Mouse (Mus musculus): ENCODE measurements around the gene Dnah17.

DNA sequence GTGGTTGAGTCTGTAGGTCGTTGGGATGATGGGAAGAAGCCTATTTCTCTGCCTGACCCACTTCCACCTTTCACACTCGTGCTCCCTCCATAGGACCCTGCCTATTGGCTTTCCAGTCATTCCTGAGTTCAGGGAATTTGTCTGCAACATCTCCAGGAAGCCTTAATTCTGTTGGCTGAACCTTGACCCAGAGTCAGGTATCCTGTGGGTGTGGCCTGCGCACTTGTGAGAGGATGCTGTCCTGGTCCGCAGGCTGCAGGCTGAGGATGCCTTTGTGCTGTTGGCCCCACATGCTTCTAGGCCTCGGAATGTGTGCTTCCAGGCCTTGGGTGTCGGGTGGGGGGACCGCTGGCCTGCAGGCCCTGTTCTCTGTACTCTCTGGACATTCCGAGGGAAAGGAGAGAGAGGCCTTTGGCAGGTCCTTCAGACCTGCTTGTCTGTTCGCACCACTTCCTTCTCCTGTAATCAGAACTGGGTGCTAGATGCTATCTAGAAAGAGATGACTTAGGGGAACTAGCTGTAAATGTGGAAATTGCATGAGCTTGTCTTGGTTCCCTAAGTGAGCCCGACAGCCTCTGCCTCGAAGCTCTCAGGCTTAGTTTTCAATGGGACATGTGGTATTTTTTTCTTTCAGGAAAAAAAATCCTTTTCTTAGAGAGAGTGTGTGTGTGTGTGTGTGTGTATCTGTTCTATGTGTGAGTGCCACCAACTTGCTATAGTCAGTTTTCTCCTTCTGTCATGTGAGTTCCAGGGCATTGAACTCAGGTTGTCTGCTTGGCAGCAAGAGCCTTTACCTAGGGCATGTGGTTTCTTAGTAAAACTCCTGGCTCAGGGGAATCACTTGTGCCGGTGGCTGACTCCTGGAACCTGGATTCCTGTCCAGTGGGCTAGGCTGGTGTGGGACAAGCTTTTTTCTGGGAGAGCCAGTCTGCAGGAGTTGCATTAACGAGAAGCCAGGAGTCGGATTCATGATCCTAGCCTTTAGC, 137.0 kb downstream of the Dnah17 start:
- TF ChIP-seq POLR2A (IDR thresholded peaks at IDR 0.05; ENCODE audit: extremely low read depth, insufficient read depth, low read length) (no peak), CTCF (IDR thresholded peaks at IDR 0.05; ENCODE audit: low read depth, low read length) (no peak)
